Mouse (Mus musculus): ENCODE data around the gene Cdc6.
A peak's percentile ranks its signal among the peaks of the same experiment; 100 is the strongest.

Gene Cdc6

GRCm38 (mm10) chr11:98944897-98945604 is 37.5 kb downstream of the Cdc6 start:
- DNase-seq = no peak

GRCm38 (mm10) chr11:98945605-98945977 is 38.0 kb downstream of the Cdc6 start:
- DNase-seq = no peak

GRCm38 (mm10) chr11:98947969-98948569 is 40.5 kb downstream of the Cdc6 start:
- no peak for DNase-seq

- no peak for DNase-seq
Measured at GRCm38 (mm10) chr11:98949242-98949957, 41.8 kb downstream of the Cdc6 start.

- no peak for DNase-seq
Measured at GRCm38 (mm10) chr11:98949958-98950460, 42.4 kb downstream of the Cdc6 start.

GRCm38 (mm10) chr11:98950484-98950883 is 42.9 kb downstream of the Cdc6 start:
- DNase-seq = no peak

GRCm38 (mm10) chr11:98951026-98951906 is 43.7 kb downstream of the Cdc6 start:
- DNase-seq = peak; percentile 85

- DNase-seq = no peak
Measured at GRCm38 (mm10) chr11:98952111-98952510, 44.5 kb downstream of the Cdc6 start.

GRCm38 (mm10) chr11:98952736-98953135 is 45.1 kb downstream of the Cdc6 start:
- DNase-seq = no peak

- DNase-seq = no peak
Measured at GRCm38 (mm10) chr11:98953361-98953760, 45.8 kb downstream of the Cdc6 start.

GRCm38 (mm10) chr11:98953835-98954320 is 46.3 kb downstream of the Cdc6 start:
- no peak for DNase-seq

- DNase-seq = no peak
Measured at GRCm38 (mm10) chr11:98954373-98954772, 46.8 kb downstream of the Cdc6 start.

GRCm38 (mm10) chr11:98954801-98955706 is 47.5 kb downstream of the Cdc6 start:
- DNase-seq = no peak

GRCm38 (mm10) chr11:98955707-98956235 is 48.2 kb downstream of the Cdc6 start:
- DNase-seq = no peak

- no peak for DNase-seq
Measured at GRCm38 (mm10) chr11:98956340-98956739, 48.7 kb downstream of the Cdc6 start.

GRCm38 (mm10) chr11:98959437-98960312 is 52.1 kb downstream of the Cdc6 start:
- no peak for DNase-seq

- DNase-seq = no peak
Measured at GRCm38 (mm10) chr11:98960313-98960906, 52.8 kb downstream of the Cdc6 start.

- no peak for DNase-seq
Measured at GRCm38 (mm10) chr11:98961051-98961592, 53.5 kb downstream of the Cdc6 start.

- no peak for DNase-seq
Measured at GRCm38 (mm10) chr11:98961766-98962165, 54.2 kb downstream of the Cdc6 start.
